Mouse (Mus musculus) liver, embryonic 12.5 days (tissue): ENCODE data around the gene Narfl. TPM values are rescaled to one million over a fixed set of nuclear protein-coding genes. Genes with fewer than 3 reads are reported as not detected.

Source experiments
- ATAC-seq: fragments of 200-750 bp; cut with Nextera tagmentation; 2 replicates; pipeline ENCODE4 v1.8.0; 2017; ENCODE audit warnings: moderate number of reproducible peaks, mild to moderate bottlenecking, moderate library complexity
- H3K27ac ChIP-seq: fragments of 300-500 bp; sonication (generic); 2 replicates; pipeline ENCODE4 v1.5.1; 2016; ENCODE audit warnings: mild to moderate bottlenecking
- H3K27me3 ChIP-seq: fragments of 300-500 bp; sonication (generic); replicated peaks from 2 replicates; pipeline ENCODE4 v1.6.1; 2016; ENCODE audit warnings: mild to moderate bottlenecking, moderate library complexity
- H3K36me3 ChIP-seq: fragments of 300-500 bp; sonication (generic); 2 replicates; pipeline ENCODE4 v1.6.1; 2016; ENCODE audit warnings: mild to moderate bottlenecking, moderate library complexity
- H3K4me1 ChIP-seq: fragments of 300-500 bp; sonication (generic); 2 replicates; pipeline ENCODE4 v1.6.1; 2016
- H3K4me2 ChIP-seq: fragments of 300-500 bp; sonication (generic); 2 replicates; pipeline ENCODE4 v1.6.1; 2016; ENCODE audit warnings: mild to moderate bottlenecking, moderate library complexity
- H3K4me3 ChIP-seq: fragments of 300-500 bp; sonication (generic); 2 replicates; pipeline ENCODE4 v1.5.1; 2016; ENCODE audit warnings: mild to moderate bottlenecking, moderate library complexity
- H3K9ac ChIP-seq: fragments of 300-500 bp; sonication (generic); 2 replicates; pipeline ENCODE4 v1.6.1; 2016; ENCODE audit warnings: mild to moderate bottlenecking, moderate library complexity
- H3K9me3 ChIP-seq: fragments of 300-500 bp; sonication (generic); replicated peaks from 2 replicates; pipeline ENCODE4 v1.6.1; 2016; ENCODE audit warnings: mild to moderate bottlenecking, moderate library complexity
- WGBS: fragments of 180-500 bp; shearing (Covaris S2); methylation state at CpG from one replicate; pipeline ENCODE4 v1.1.7; 2016; ENCODE audit not compliant: insufficient replicate concordance; 5-methylcytosine and 5-hydroxymethylcytosine counted together
- polyA plus RNA-seq: library from polyadenylated mRNA; unstranded; fragments of >200 nt; fragmentation: Nextera tagmentation; extraction: Ambion mirVana; gene quantifications from 2 replicates; pipeline ENCODE4 v1.2.1, GENCODE M21; 2016

Gene Narfl
- polyA plus RNA-seq, 1 experiment from 2014 or later: 18.9 TPM

DNA sequence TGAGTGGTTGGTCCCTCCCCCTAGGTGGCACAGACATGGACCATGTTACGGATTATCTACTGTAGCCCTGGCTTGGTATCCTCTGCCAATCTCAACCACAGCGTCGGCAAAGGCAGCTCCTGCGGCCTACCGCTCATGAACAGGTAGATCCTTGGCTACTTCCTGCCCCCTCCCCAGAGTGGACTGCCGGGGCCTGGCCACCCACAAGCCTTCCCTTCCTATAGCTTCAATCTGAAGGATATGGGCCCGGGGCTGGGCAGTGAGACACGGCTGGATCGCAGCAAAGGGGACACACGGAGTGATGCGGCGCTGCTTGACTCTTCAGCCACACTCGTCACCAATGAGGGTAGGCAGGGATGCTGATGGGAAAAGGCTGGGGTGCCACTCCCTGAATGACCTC, 53.4 kb downstream of the Narfl start:
- no peak overlapping the region for H3K27ac ChIP-seq
- H3K9ac ChIP-seq: no peak overlapping the region
- H3K36me3 ChIP-seq: peaks cover 57% of the 10 kb centered on the region
- 90% methylated on average over 13 of the region's 13 CpGs for WGBS
- no peak overlapping the region for H3K4me3 ChIP-seq
- H3K4me1 ChIP-seq: peaks cover 74% of the 10 kb centered on the region
- no peaks in the 10 kb centered on the region for H3K9me3 ChIP-seq
- H3K27me3 ChIP-seq: peaks cover 7% of the 10 kb centered on the region; the same call in 1 of the 2 replicates
- ATAC-seq: no peak
- H3K4me2 ChIP-seq: no peak overlapping the region

DNA sequence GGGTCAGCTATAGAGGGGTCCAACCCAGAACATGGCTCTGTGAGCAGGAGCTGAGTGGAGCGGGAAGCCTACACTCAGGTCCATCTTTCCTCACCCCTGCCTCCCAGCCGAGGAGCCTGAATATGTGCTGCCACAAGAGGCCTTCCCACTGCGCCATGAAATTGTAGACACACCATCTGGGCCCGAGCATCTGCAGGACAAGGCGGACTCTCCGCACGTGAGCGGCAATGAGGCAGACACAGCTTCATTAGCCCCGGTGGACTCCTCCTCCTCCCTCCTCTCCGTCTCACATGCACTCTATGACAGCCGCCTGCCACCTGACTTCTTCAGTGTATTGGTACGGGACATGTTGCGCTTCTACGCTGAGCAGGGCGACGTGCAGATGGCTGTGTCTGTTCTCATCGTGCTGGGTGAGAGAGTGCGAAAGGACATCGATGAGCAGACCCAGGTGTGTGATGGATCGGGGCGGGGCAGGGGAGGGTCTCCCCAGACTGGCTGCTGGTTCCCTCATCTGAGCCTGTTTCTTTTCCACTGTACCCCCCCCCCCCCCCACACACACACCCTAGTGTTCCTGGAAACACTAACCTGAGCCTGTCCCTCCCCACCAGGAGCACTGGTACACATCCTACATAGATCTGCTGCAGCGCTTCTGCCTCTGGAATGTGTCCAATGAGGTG, 54.1 kb downstream of the Narfl start:
- peaks cover under 1% of the 10 kb centered on the region; the same call in 1 of the 2 replicates for H3K27me3 ChIP-seq
- H3K4me3 ChIP-seq: no peak overlapping the region
- 84% methylated on average over 22 of the region's 22 CpGs for WGBS
- H3K4me2 ChIP-seq: peak overlapping the region; percentile 89
- peaks cover 57% of the 10 kb centered on the region for H3K36me3 ChIP-seq
- H3K4me1 ChIP-seq: peaks cover 76% of the 10 kb centered on the region
- H3K9ac ChIP-seq: no peak overlapping the region
- no peaks in the 10 kb centered on the region for H3K9me3 ChIP-seq
- H3K27ac ChIP-seq: peak overlapping the region; percentile 83
- ATAC-seq: no peak

DNA sequence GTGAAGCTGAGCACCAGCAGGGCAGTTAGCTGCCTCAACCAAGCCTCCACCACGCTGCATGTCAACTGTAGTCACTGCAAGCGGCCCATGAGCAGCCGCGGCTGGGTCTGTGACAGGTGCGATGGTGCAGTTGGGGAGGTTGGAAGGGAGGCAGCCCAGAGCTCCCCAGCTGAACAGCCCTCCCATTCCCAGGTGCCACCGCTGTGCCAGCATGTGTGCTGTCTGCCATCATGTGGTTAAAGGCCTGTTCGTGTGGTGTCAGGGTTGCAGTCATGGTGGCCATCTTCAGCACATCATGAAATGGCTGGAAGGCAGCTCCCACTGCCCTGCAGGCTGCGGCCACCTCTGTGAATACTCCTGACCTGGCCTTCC, 54.6 kb downstream of the Narfl start:
- 71% methylated on average over 8 of the region's 8 CpGs for WGBS
- H3K9ac ChIP-seq: peak overlapping the region; percentile 79
- ATAC-seq: no peak
- H3K27ac ChIP-seq: peak overlapping the region; percentile 83
- peaks cover 57% of the 10 kb centered on the region for H3K36me3 ChIP-seq
- H3K4me2 ChIP-seq: peak overlapping the region; percentile 89
- H3K27me3 ChIP-seq: no peaks in the 10 kb centered on the region
- peak overlapping the region; percentile 70 for H3K4me3 ChIP-seq
- no peaks in the 10 kb centered on the region for H3K9me3 ChIP-seq
- H3K4me1 ChIP-seq: peaks cover 73% of the 10 kb centered on the region

DNA sequence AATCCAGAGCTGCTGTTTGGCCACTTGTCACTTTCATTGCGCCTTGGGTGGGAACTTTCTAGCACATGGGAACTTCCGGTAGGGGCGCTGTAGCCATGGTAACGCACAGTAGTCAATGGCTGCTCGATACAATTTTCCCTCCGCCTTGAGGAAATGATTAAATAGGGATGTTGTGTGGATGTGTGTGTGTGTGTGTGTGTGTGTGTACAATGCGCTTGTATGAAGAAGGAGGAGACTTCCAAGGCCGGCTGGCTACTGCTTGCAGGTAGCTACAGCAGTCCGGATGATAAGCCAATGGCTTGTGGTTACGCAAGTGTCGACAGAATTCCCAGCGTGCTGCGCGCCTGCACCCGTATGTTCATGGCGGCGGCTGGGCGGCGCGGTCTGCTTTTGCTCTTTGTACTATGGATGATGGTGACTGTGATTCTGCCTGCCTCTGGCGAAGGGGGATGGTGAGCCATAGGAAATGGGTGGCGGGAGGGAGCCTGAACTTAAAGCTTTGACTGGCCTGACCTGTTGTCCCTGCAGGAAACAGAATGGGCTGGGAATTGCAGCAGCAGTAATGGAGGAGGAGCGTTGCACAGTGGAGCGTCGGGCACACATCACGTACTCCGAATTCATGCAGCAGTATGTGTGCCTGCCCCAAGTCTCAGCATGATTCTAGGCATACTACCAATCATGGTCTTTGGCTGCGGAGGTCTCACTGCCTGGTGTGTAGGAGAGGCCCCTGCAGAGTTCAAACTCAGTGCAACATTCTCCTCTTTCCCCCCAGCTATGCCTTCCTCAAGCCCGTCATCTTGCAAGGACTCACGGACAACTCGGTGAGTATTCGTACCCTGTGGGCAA, 55.4 kb downstream of the Narfl start, which contains the start of gene Jmjd8:
TSS of gene Jmjd8 (plus strand) at position 156 of the 846 bp plus-strand sequence.
- H3K9ac ChIP-seq: peak within 1 kb of the TSS; percentile 79
- peak within 1 kb of the TSS; percentile 83 for H3K27ac ChIP-seq
- no peaks in the 10 kb centered on the region for H3K9me3 ChIP-seq
- H3K4me2 ChIP-seq: peak within 1 kb of the TSS; percentile 89
- no peaks in the 10 kb centered on the region for H3K27me3 ChIP-seq
- peak; percentile 31 for ATAC-seq
- H3K4me3 ChIP-seq: peak within 1 kb of the TSS; percentile 70
- 2% methylated on average over 32 of the region's 32 CpGs for WGBS
- H3K36me3 ChIP-seq: peaks cover 57% of the 10 kb centered on the region
- peaks cover 77% of the 10 kb centered on the region for H3K4me1 ChIP-seq

DNA sequence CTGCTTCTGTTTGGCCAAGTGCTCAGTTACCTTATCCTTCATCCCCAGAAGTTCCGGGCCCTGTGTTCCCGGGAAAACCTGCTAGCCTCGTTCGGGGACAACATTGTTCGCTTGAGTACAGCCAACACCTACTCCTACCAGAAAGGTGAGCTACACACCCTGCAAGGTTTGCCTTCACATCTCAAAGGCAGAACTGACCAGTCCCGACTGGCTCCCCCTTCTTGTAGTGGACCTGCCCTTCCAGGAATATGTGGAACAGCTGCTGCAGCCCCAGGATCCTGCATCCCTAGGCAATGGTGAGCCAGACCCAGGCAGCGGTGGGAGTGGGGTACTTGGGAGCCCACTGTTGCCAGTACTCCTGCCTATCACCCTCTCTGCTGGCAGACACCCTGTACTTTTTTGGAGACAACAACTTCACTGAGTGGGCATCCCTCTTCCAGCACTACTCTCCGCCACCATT, 56.0 kb downstream of the Narfl start:
- ATAC-seq: no peak
- 32% methylated on average over 8 of the region's 8 CpGs for WGBS
- H3K27me3 ChIP-seq: no peaks in the 10 kb centered on the region
- H3K4me2 ChIP-seq: peak overlapping the region; percentile 89
- peaks cover 61% of the 10 kb centered on the region for H3K36me3 ChIP-seq
- H3K4me1 ChIP-seq: peaks cover 77% of the 10 kb centered on the region
- no peaks in the 10 kb centered on the region for H3K9me3 ChIP-seq
- peak overlapping the region; percentile 83 for H3K27ac ChIP-seq
- peak overlapping the region; percentile 79 for H3K9ac ChIP-seq
- peak overlapping the region; percentile 70 for H3K4me3 ChIP-seq

DNA sequence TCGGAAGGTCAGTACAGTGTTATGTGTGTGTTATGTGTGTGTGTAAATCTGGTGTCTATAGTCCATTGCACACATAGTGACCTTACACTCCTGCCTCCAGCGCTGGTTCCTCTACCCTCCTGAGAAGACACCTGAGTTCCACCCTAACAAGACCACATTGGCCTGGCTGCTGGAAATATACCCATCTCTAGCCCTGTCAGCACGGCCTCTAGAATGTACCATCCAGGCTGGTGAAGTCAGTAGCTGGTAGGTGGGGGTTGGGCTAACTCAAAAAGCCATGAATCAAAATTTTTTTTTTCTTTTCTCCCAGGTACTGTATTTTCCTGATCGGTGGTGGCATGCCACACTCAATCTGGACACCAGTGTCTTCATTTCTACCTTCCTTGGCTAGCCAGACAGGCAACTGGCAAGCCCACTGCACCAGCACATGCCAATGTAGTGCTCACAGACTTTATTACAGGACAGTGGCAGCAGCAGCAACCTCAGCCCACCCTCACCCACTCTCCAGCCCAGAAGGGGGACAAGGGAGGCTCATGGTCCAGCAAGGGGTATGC, 56.7 kb downstream of the Narfl start:
- Histone ChIP-seq H3K9me3 (no peaks in the 10 kb centered on the region), H3K27me3 (no peaks in the 10 kb centered on the region), H3K4me2 (peak overlapping the region; percentile 89), H3K9ac (peak overlapping the region; percentile 92), H3K27ac (no peak overlapping the region; the same call in 1 of the 2 replicates), H3K4me3 (peak overlapping the region; percentile 70), H3K36me3 (peaks cover 67% of the 10 kb centered on the region), H3K4me1 (peaks cover 77% of the 10 kb centered on the region)
- 75% methylated on average over 4 of the region's 4 CpGs for WGBS
- ATAC-seq: no peak

DNA sequence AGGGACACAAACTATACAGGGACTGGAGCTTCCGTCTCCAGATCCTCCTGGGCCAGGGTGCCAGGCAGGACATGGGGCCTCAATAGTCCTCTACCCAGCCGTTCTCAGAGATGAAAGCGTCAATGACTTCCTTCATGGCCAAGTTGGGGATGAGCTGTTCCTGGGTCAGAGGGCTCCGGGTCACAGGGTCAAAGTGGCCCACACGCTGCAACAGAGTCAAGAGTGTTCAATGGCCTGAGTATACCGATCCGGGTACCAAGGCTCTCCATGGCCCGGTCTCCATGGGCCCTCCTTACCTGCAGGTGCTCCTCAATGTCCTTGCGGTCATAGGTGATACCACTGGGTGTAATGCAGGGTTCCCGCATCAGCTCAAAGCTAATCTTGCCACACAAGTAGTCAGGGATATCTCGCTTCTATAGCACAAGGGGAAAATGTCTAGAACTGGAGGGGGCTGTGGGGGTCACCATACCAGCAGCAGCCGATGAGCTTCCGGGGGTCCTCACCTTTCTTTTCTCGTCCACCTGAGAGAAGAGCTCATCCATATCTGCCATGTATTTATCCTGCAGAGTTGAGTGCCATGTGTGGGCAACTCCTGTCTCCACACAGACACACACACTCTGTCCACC, 57.3 kb downstream of the Narfl start:
- Histone ChIP-seq H3K4me1 (peaks cover 77% of the 10 kb centered on the region), H3K36me3 (peaks cover 67% of the 10 kb centered on the region), H3K4me2 (peak overlapping the region; percentile 89), H3K9me3 (no peaks in the 10 kb centered on the region), H3K27me3 (no peaks in the 10 kb centered on the region), H3K27ac (peak overlapping the region; percentile 91; the same call in 1 of the 2 replicates), H3K9ac (peak overlapping the region; percentile 92), H3K4me3 (peak overlapping the region; percentile 84)
- 81% methylated on average over 14 of the region's 14 CpGs for WGBS
- ATAC-seq: no peak

DNA sequence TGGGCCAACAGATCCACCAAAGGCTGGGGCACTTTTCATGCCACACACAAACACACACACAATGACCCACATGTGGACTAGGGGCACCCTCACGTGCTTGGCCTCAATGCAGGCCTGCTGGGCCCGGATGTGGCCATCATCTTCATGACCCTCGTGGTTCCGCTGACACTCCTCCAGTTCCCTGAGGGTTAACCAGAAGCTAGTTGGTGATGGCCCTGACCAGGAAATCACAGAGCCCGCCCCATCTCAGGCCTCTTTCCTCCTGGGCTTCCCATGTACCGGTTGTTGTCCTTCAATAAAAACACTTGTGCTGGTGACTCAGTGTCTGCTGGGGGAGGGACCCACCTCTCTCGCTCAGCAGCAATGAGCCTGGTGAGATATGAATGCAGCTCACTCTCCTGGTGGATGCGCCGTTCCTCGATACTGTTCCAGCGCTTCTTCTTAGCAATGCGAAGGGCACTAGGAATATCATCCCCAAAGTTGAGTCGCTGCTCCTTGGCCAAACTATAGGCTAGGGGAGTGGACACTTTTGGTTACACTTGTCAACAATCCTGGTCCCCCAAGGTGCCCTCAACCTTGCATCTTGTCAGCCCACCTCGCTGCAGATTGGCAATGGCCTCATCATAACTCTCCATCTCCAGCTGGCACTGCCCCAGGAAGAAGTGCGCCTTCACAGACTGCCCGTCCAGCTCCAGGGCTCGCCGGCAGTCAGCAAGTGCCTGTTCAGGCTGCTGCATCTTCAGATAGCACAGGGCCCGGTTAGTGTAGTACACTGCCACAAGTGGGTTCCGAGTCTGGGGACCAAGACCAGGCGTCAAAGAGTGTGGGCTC, 58.1 kb downstream of the Narfl start:
- 44% methylated on average over 21 of the region's 21 CpGs for WGBS
- H3K4me3 ChIP-seq: peak overlapping the region; percentile 84
- ATAC-seq: no peak
- H3K27ac ChIP-seq: peak overlapping the region; percentile 91
- H3K27me3 ChIP-seq: no peaks in the 10 kb centered on the region
- peaks cover 81% of the 10 kb centered on the region for H3K4me1 ChIP-seq
- no peaks in the 10 kb centered on the region for H3K9me3 ChIP-seq
- peak overlapping the region; percentile 84 for H3K4me2 ChIP-seq
- peak overlapping the region; percentile 92 for H3K9ac ChIP-seq
- peaks cover 61% of the 10 kb centered on the region for H3K36me3 ChIP-seq

DNA sequence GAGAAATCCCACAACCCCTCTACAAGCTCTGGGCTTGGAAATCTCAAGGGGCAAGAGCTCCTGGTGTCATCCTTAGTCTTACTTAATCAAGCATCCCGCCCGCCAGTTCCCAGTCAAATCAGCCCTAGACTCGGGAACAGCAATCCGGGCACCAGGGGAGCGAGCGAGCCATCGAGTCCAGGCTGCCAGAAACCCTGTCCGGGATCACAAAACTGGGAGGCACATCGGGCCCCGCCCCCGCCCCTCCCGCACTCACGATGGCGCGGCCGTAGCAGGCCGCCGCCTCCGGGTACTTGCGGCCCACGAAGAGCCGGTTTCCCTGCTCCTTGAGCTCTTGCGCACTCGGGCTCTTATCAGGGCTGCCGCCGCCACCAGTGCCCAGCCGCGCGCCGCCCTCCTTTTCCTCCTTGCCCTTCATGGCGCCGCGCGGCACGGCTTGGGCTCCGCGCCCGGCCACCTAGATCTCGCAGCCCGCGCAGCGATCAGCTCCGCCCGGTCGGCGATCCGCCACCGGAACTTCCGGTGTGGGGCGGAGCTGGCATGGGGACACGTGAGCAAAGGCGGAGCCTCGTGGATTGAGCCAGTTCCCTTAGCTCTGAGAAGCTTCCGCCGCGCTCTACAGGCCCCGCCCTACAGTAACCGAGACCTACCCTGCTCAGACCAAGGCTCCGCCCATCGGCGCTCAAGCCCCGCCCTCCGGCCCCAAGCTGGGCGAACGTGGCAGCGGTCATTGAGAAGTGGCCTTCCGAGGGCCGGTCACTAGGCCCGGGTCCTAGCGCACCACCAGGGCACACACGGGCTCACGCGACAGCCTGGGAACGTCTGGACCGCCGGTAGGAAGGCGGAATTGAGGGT, 59.1 kb downstream of the Narfl start:
- Histone ChIP-seq H3K4me2 (peak overlapping the region; percentile 84), H3K36me3 (peaks cover 55% of the 10 kb centered on the region), H3K9ac (peak overlapping the region; percentile 92), H3K9me3 (no peaks in the 10 kb centered on the region), H3K4me3 (peak overlapping the region; percentile 84), H3K27me3 (no peaks in the 10 kb centered on the region), H3K4me1 (peaks cover 87% of the 10 kb centered on the region), H3K27ac (peak overlapping the region; percentile 93)
- under 1% methylated on average over 75 of the region's 77 CpGs for WGBS
- peak; percentile 89 for ATAC-seq
